Mouse (Mus musculus): ENCODE data around the gene Adck2.
A peak's percentile ranks its signal among the peaks of the same experiment; 100 is the strongest.

Adck2 gene

GRCm38 (mm10) chr6:39573791-39574554 lies at the start of gene Adck2:
Gene Adck2 (plus strand): TSS chr6:39573873.
- DNase-seq = peak; percentile 83

- DNase-seq = no peak
Measured at GRCm38 (mm10) chr6:39526797-39527196, 46.9 kb upstream of the Adck2 start.

- DNase-seq = no peak
Measured at GRCm38 (mm10) chr6:39527337-39527784, 46.3 kb upstream of the Adck2 start.

- DNase-seq = no peak
Measured at GRCm38 (mm10) chr6:39527811-39528210, 45.9 kb upstream of the Adck2 start.

GRCm38 (mm10) chr6:39528671-39529535 lies 44.8 kb upstream of the Adck2 start:
- peak; percentile 18 for DNase-seq

DNA sequence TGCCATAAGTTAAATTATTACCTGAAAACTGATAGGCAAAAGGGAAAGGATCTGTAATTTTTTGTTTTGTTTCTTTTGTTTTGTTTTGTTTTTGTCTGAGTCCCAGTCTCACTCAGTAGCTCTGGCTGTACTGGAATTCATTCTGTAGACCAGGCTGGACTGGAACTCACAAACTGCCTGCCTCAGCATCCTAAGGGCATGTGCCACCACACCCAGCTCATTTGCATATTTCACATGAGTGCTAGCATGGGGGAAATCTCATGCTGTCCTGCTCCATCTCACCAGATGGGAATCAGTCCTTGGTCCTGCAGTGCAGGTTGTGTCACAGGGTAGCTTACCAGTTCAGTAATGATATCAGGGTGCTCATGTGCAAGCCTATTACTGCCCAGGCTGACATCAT lies 38.7 kb upstream of the Adck2 start:
- no peak for DNase-seq

- no peak for DNase-seq
Measured at GRCm38 (mm10) chr6:39536621-39537020, 37.1 kb upstream of the Adck2 start.

DNA sequence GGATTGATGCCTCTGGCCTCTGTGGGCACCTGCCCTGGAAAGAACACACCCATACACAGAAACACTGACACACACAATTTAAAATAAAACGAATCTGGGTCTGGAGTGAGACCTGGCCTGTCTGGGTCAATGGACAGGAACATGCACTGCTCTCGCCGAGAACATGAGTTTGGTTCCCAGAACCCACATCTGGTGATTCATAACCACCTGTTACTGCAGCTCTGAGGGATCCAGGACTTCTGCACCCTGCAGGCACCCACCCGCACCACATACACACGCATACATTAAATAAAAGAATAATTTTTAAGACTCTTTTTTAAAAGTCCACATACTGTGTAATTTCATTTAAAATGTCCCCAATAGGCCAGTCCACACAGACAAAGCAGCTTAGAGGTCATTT lies 36.4 kb upstream of the Adck2 start:
- no peak for DNase-seq

DNA sequence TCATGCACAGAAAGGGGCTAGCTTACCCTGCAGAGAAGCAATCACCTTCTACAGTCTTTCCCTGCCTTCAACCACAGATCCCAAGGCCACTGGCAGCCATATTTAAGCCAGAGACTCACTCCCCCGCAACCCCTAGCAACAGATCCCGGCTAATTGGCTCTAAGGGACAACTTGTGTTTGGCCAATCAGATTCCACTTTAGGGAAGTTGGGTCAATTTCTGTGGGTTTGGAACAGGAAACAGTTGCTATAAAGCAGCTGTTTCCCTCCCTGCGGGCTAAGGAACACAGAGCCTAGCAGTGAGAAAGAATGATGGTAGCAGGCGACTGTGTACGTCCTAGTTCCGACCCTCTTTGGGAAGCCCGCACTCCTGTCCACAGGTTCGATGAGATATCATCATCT lies 35.4 kb upstream of the Adck2 start:
- no peak for DNase-seq

- DNase-seq = peak; percentile 40
Measured at GRCm38 (mm10) chr6:39539679-39540155, 34.0 kb upstream of the Adck2 start.

DNA sequence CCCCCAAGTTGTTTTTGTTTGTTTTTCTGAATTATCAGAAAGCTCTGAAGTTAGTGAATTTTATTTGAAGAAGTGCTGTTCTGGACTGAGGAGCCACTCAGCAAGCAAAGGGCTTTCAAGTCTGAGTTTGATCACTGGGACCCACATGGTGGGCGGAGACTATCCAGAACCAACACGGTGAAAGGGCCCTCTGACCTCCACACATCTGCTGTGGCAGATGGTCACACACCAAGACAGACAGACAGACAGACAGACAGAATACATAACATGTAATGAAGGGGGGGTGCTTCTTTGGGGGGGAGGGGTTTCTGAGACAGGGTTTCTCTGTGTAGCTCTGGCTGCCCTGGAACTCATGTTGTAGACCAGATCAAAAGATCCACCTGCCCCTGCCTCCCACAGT lies 33.1 kb upstream of the Adck2 start:
- no peak for DNase-seq

GRCm38 (mm10) chr6:39542631-39543597 lies 30.8 kb upstream of the Adck2 start:
- peak; percentile 62 for DNase-seq

DNA sequence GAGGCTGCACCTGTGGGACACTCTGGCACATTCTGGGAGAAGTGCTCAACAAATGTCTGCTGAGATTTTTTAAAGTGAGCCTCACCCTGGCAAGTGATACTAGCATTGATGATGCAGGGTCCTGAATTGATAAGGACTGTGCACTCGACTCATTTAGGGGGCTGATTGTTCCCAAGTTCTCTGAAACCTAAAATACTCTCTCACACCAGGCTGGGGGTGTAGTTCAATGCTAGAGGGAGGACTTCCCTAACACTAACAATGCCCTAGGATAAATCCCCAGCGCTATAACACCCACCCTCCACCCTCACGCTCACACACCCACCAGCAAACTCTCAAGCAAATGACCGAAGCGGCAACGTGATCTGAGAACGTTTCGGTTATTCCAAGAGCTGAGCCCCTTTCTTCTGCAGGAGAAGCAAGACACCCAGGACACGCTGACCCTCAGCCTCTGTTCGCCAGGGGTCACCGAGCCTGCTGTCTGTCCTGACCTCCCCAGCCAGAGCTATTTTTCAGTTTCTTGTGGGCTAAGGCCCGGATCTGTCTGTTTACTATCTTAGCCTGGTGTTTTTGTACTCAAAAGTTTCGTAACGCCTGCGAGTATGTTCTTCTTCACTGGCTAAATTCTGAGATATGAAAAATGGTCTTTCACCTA lies 29.8 kb upstream of the Adck2 start:
- peak; percentile 21 for DNase-seq

DNA sequence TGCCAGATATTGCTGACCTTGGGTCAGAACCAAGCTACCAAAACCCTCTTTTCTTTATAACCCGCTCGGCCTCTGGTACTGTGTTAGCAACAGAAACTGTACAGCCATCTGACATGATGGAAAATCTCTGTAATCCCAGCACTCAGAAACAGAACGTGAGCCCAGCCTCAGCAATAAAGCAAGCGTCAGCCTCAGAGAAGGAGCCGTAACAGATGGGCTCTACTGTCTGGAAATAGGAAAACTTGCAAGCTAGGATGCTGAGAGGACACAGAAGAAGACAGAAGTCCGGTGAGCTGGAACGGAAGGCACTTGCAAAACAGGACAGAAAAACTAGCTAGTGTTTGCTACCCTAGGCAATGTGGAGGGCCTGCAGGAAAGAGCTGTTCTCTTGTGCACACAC lies 28.2 kb upstream of the Adck2 start:
- DNase-seq = no peak

DNA sequence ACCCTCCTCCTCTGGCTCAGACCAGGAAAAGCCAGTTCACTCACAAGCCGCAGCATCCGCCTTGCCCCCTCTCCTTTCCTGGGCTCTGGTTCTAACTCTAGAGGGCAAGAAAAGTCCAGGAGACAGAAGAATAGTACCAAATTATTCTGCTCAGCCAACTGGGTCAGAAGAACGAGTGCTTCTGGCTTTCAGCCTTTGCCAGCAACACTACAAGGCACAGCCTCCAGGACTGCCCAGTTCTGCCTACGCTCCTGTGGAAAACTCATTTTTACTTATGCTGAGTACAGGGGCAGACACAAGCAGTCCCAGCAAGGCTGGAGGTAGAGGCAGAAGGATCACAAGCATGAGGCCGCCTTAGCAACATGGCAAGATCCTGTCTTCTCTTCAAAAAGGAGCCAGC lies 25.6 kb upstream of the Adck2 start:
- DNase-seq = no peak

- DNase-seq = no peak
Measured at GRCm38 (mm10) chr6:39551981-39552636, 21.6 kb upstream of the Adck2 start.

DNA sequence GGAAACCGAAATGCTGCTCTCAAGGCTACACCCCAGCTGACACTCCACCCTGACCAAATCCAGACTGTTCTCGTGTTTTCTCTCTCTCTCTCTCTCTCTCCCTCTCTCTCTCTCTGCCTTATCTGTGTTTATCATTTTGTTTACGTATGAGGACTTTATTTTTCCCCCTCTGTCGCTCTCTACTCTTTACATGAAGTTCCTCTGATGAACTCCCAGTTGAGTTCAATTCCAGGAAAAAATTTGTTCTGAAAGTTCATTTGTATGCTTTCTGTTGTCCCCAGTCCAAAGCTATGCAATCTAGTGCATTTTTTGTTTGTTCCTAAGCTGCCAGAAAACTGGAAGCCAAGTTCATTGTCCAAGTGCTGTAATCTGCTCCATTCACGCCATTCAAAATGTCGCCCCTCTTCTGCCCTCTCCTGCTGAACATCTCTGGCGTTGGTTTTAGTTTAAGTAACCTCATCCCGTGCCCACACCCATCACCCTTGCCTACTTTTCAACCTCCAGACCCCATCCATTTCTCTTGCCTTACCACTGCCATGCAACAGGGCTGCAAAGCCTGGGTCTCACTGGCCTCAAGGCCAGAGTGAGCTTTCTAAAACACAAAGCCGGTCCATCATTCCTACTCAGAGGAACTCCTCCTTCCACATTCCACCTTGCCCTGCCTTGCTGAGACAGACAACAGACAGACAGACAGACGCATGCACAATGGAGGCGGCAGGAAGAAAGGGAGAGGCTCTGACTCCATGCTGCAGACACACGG lies 18.6 kb upstream of the Adck2 start:
- DNase-seq = no peak

DNA sequence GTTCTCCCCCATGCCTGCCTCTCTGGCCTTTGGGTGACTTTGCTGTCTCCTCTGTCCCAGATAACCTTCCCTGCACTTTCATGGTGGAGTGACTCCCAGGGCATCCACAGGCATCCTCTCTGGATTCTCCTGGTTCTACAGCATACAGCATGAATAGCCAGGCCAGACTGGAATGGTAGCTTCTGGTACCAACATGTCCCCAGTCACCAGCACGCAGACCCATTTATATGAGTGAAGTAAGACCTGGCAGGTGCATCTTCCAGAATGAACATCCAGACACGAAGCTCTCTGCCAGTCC lies 18.1 kb upstream of the Adck2 start:
- no peak for DNase-seq

GRCm38 (mm10) chr6:39556900-39557659 lies 16.6 kb upstream of the Adck2 start:
- DNase-seq = peak; percentile 49

GRCm38 (mm10) chr6:39557723-39558261 lies 15.9 kb upstream of the Adck2 start, which contains the start of gene Dennd2a:
Gene Dennd2a (minus strand): TSS chr6:39557867.
- peak; percentile 42 for DNase-seq

Data from kidney, adult 18-20 months (tissue).